Mouse (Mus musculus): ENCODE data around the gene Mecom. TPM values are rescaled to one million over a fixed set of nuclear protein-coding genes. Genes with fewer than 3 reads are reported as not detected.

The Mecom gene
- polyA plus RNA-seq, 1 experiment from 2014 or later = 0.79 TPM

GRCm38 (mm10) chr3:30314955-30315354 lies 232.9 kb downstream of the Mecom start:
- no peaks in the 10 kb centered on the region for H3K9me3 ChIP-seq (replicated peaks)
- H3K9ac ChIP-seq = no peak overlapping the region
- no peak overlapping the region for H3K27ac ChIP-seq (replicated peaks)
- no peaks in the 10 kb centered on the region for H3K36me3 ChIP-seq (replicated peaks)
- no peaks in the 10 kb centered on the region for H3K27me3 ChIP-seq
- no peak for ATAC-seq (ENCODE audit: insufficient read depth)
- no peak overlapping the region for H3K4me3 ChIP-seq (replicated peaks)
- WGBS (ENCODE audit: insufficient replicate concordance) = 64% methylated on average over 2 of the region's 2 CpGs
- H3K4me1 ChIP-seq (replicated peaks) = no peaks in the 10 kb centered on the region
- no peak overlapping the region for H3K4me2 ChIP-seq

GRCm38 (mm10) chr3:30308081-30308480 lies 239.7 kb downstream of the Mecom start:
- Histone ChIP-seq H3K4me2 (no peak overlapping the region), H3K4me3 (replicated peaks) (no peak overlapping the region), H3K27ac (replicated peaks) (no peak overlapping the region), H3K4me1 (replicated peaks) (no peaks in the 10 kb centered on the region), H3K27me3 (no peaks in the 10 kb centered on the region), H3K36me3 (replicated peaks) (no peaks in the 10 kb centered on the region), H3K9ac (no peak overlapping the region), H3K9me3 (replicated peaks) (no peaks in the 10 kb centered on the region)
- no peak for ATAC-seq (ENCODE audit: insufficient read depth)
- 50% methylated on average over 4 of the region's 4 CpGs for WGBS (ENCODE audit: insufficient replicate concordance)

GRCm38 (mm10) chr3:30307601-30308000 lies 240.2 kb downstream of the Mecom start:
- no peak overlapping the region for H3K4me2 ChIP-seq
- H3K4me1 ChIP-seq (replicated peaks) = no peaks in the 10 kb centered on the region
- no peaks in the 10 kb centered on the region for H3K9me3 ChIP-seq (replicated peaks)
- H3K27ac ChIP-seq (replicated peaks) = no peak overlapping the region
- no peak overlapping the region for H3K4me3 ChIP-seq (replicated peaks)
- no peaks in the 10 kb centered on the region for H3K36me3 ChIP-seq (replicated peaks)
- ATAC-seq (ENCODE audit: insufficient read depth) = no peak
- 67% methylated on average over 6 of the region's 6 CpGs for WGBS (ENCODE audit: insufficient replicate concordance)
- H3K9ac ChIP-seq = no peak overlapping the region
- H3K27me3 ChIP-seq = no peaks in the 10 kb centered on the region

- no peaks in the 10 kb centered on the region for H3K4me1 ChIP-seq (replicated peaks)
- H3K4me3 ChIP-seq (replicated peaks) = no peak overlapping the region
- H3K36me3 ChIP-seq (replicated peaks) = no peaks in the 10 kb centered on the region
- no peak overlapping the region for H3K4me2 ChIP-seq
- WGBS (ENCODE audit: insufficient replicate concordance) = 28% methylated on average over 3 of the region's 3 CpGs
- H3K27me3 ChIP-seq = no peaks in the 10 kb centered on the region
- no peak overlapping the region for H3K9ac ChIP-seq
- no peak for ATAC-seq (ENCODE audit: insufficient read depth)
- no peak overlapping the region for H3K27ac ChIP-seq (replicated peaks)
- no peaks in the 10 kb centered on the region for H3K9me3 ChIP-seq (replicated peaks)
These were observed 241.7 kb downstream of the Mecom start for GRCm38 (mm10) chr3:30306080-30306479.

- H3K27ac ChIP-seq (replicated peaks) = no peak overlapping the region
- 60% methylated on average over 1 of the region's 1 CpGs for WGBS (ENCODE audit: insufficient replicate concordance)
These were observed 248.3 kb downstream of the Mecom start for GRCm38 (mm10) chr3:30299460-30299859.

GRCm38 (mm10) chr3:30294433-30294832 lies 253.4 kb downstream of the Mecom start:
- no peaks in the 10 kb centered on the region for H3K36me3 ChIP-seq (replicated peaks)
- WGBS (ENCODE audit: insufficient replicate concordance) = 63% methylated on average over 5 of the region's 5 CpGs
- H3K4me2 ChIP-seq = no peak overlapping the region
- H3K4me3 ChIP-seq (replicated peaks) = no peak overlapping the region
- H3K27ac ChIP-seq (replicated peaks) = no peak overlapping the region
- no peak overlapping the region for H3K9ac ChIP-seq
- no peaks in the 10 kb centered on the region for H3K9me3 ChIP-seq (replicated peaks)
- H3K4me1 ChIP-seq (replicated peaks) = no peaks in the 10 kb centered on the region
- no peaks in the 10 kb centered on the region for H3K27me3 ChIP-seq
- ATAC-seq (ENCODE audit: insufficient read depth) = no peak

More at GRCm38 (mm10) chr3:30299460-30299859, 248.3 kb downstream of the Mecom start:
- H3K27me3 ChIP-seq = no peaks in the 10 kb centered on the region
- H3K9ac ChIP-seq = no peak overlapping the region
- H3K4me2 ChIP-seq = no peak overlapping the region
- no peaks in the 10 kb centered on the region for H3K36me3 ChIP-seq (replicated peaks)
- no peak overlapping the region for H3K4me3 ChIP-seq (replicated peaks)
- H3K9me3 ChIP-seq (replicated peaks) = no peaks in the 10 kb centered on the region
- no peak for ATAC-seq (ENCODE audit: insufficient read depth)
- H3K4me1 ChIP-seq (replicated peaks) = no peaks in the 10 kb centered on the region

- H3K4me2 ChIP-seq = no peak overlapping the region
- no peak for ATAC-seq (ENCODE audit: insufficient read depth)
- no peaks in the 10 kb centered on the region for H3K36me3 ChIP-seq (replicated peaks)
- no peaks in the 10 kb centered on the region for H3K4me1 ChIP-seq (replicated peaks)
- H3K4me3 ChIP-seq (replicated peaks) = no peak overlapping the region
- no peaks in the 10 kb centered on the region for H3K27me3 ChIP-seq
- H3K9me3 ChIP-seq (replicated peaks) = no peaks in the 10 kb centered on the region
- no peak overlapping the region for H3K27ac ChIP-seq (replicated peaks)
- 52% methylated on average over 4 of the region's 4 CpGs for WGBS (ENCODE audit: insufficient replicate concordance)
- no peak overlapping the region for H3K9ac ChIP-seq
These were observed 261.3 kb downstream of the Mecom start for GRCm38 (mm10) chr3:30286529-30286928.

GRCm38 (mm10) chr3:30284094-30284493 lies 263.7 kb downstream of the Mecom start:
- Histone ChIP-seq H3K4me2 (no peak overlapping the region), H3K36me3 (replicated peaks) (no peaks in the 10 kb centered on the region), H3K27ac (replicated peaks) (no peak overlapping the region), H3K9me3 (replicated peaks) (no peaks in the 10 kb centered on the region), H3K4me3 (replicated peaks) (no peak overlapping the region), H3K4me1 (replicated peaks) (no peaks in the 10 kb centered on the region), H3K9ac (no peak overlapping the region), H3K27me3 (no peaks in the 10 kb centered on the region)
- no peak for ATAC-seq (ENCODE audit: insufficient read depth)
- 47% methylated on average over 4 of the region's 4 CpGs for WGBS (ENCODE audit: insufficient replicate concordance)

GRCm38 (mm10) chr3:30283562-30283961 lies 264.2 kb downstream of the Mecom start:
- Histone ChIP-seq H3K27me3 (no peaks in the 10 kb centered on the region), H3K36me3 (replicated peaks) (no peaks in the 10 kb centered on the region), H3K4me1 (replicated peaks) (no peaks in the 10 kb centered on the region), H3K4me2 (no peak overlapping the region), H3K27ac (replicated peaks) (no peak overlapping the region), H3K9ac (no peak overlapping the region), H3K4me3 (replicated peaks) (no peak overlapping the region), H3K9me3 (replicated peaks) (no peaks in the 10 kb centered on the region)
- no peak for ATAC-seq (ENCODE audit: insufficient read depth)
- WGBS (ENCODE audit: insufficient replicate concordance) = 61% methylated on average over 5 of the region's 5 CpGs

GRCm38 (mm10) chr3:30277569-30277968 lies 270.2 kb downstream of the Mecom start:
- no peak overlapping the region for H3K4me2 ChIP-seq
- H3K9ac ChIP-seq = no peak overlapping the region
- H3K27ac ChIP-seq (replicated peaks) = no peak overlapping the region
- H3K9me3 ChIP-seq (replicated peaks) = no peaks in the 10 kb centered on the region
- ATAC-seq (ENCODE audit: insufficient read depth) = no peak
- no peaks in the 10 kb centered on the region for H3K4me1 ChIP-seq (replicated peaks)
- WGBS (ENCODE audit: insufficient replicate concordance) = 74% methylated on average over 10 of the region's 10 CpGs
- no peaks in the 10 kb centered on the region for H3K36me3 ChIP-seq (replicated peaks)
- H3K27me3 ChIP-seq = no peaks in the 10 kb centered on the region
- H3K4me3 ChIP-seq (replicated peaks) = no peak overlapping the region

- no peak overlapping the region for H3K27ac ChIP-seq (replicated peaks)
- no peak overlapping the region for H3K4me3 ChIP-seq (replicated peaks)
- no peaks in the 10 kb centered on the region for H3K36me3 ChIP-seq (replicated peaks)
- WGBS (ENCODE audit: insufficient replicate concordance) = 85% methylated on average over 8 of the region's 8 CpGs
- H3K4me1 ChIP-seq (replicated peaks) = no peaks in the 10 kb centered on the region
- H3K9me3 ChIP-seq (replicated peaks) = no peaks in the 10 kb centered on the region
- H3K9ac ChIP-seq = no peak overlapping the region
- no peak overlapping the region for H3K4me2 ChIP-seq
- no peaks in the 10 kb centered on the region for H3K27me3 ChIP-seq
- no peak for ATAC-seq (ENCODE audit: insufficient read depth)
These were observed 271.7 kb downstream of the Mecom start for GRCm38 (mm10) chr3:30276099-30276498.

GRCm38 (mm10) chr3:30269253-30269652 lies 278.6 kb downstream of the Mecom start:
- ATAC-seq (ENCODE audit: insufficient read depth) = no peak
- no peaks in the 10 kb centered on the region for H3K36me3 ChIP-seq (replicated peaks)
- H3K4me1 ChIP-seq (replicated peaks) = no peaks in the 10 kb centered on the region
- no peak overlapping the region for H3K4me3 ChIP-seq (replicated peaks)
- no peak overlapping the region for H3K4me2 ChIP-seq
- H3K27ac ChIP-seq (replicated peaks) = no peak overlapping the region
- 49% methylated on average over 3 of the region's 3 CpGs for WGBS (ENCODE audit: insufficient replicate concordance)
- H3K9ac ChIP-seq = no peak overlapping the region
- no peaks in the 10 kb centered on the region for H3K27me3 ChIP-seq
- no peaks in the 10 kb centered on the region for H3K9me3 ChIP-seq (replicated peaks)

Measured in liver, embryonic 15.5 days (tissue).